Mouse (Mus musculus): ENCODE results near the gene Gid4.

Gene Gid4

DNA sequence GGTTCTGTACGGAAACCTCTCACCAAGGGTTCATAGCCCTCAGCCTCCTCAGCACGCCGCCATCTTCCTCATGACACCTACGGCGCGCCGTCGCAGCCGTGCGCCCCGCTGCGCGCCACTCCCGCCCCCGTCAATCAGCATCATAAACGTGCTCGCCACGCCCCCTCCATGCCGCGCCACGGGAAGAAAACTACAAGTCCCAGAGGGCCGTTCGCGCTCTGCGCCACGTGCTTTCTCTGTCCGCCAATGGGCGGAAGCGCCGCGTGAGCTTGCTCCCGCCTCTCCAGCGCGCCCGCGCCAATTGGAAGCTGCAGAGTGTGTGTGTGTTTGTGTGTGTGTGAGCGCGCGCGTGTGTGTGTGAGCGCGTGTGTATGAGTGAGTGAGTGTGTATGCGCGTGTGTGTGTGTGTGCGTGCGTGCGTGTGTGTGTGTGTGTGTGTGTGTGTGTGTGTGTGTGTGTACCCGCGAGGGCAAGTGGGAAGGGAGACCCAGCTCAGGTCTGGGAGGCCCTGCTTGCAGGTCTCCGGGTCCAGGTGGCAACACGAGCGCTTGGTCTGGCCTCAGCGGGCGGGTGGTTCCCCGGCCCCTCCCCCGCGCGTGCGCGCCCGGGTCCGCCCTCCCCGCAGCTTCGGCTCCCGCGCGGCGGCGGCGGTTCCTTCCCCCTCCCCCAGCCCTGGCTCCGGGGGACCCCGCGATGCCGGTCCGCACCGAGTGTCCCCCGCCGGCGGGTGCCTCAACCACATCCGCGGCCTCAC lies at the start of gene Gid4:
Gid4 (plus strand) TSS at position 183 of the 754 bp plus-strand sequence.
- peak; percentile 98 for DNase-seq

DNA sequence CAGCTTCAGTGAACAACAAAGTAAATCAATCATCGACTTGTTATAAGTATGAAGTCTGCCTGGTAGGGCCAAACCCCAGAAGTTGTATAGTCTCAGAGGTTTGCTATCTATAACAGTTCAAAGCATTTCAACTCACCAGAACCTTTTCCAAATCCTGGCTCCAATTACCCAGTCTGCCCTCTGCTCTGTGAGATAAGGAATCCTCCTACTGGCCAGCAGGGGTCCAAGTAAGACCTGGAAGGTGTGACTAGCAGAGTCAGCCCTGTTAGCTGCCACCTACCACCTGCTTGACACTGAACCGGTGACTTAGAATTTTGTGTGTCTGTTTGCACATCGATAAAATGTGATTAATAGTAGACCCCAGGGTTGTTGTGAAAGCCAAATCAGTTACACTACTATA lies 49.7 kb upstream of the Gid4 start:
- DNase-seq = no peak

DNA sequence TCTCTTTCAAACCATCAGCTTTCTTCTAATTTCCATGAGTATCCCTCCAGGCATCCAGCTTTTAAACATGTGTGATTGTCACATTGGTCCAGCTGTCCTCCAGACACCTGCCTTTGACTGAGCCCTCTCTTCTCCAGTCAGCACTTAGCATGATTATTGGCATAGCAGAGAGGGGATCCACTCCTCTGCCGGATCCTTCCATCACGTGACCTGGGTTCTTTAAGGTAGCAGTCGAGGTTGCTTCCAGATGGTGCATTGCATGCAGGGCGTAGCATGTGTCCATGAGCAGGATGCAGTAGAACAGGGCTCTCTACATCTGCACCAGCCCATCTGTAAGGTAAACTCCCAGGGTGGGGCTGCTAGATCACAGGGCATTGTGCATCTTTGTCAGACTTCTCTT lies 48.0 kb upstream of the Gid4 start:
- DNase-seq = no peak

DNA sequence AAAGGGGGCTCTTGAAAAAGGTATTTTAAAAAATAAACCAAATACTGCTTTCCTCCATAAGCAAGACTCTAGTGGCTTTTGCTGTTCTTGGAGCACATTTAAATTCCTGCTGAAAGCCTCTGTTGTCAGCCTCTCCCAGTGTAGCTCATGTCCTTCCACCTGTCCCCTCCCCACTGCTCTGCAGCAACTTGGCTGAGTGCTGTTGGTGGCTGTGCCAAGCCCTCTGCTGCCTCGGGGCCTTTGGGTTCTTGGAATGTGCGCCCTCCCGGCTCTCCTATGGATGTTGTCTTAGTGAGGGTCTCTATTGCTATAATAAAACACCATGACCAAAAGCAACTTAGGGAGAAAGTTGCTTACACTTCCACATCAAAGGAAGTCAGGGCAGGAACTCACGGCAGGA lies 47.5 kb upstream of the Gid4 start:
- DNase-seq = no peak

DNA sequence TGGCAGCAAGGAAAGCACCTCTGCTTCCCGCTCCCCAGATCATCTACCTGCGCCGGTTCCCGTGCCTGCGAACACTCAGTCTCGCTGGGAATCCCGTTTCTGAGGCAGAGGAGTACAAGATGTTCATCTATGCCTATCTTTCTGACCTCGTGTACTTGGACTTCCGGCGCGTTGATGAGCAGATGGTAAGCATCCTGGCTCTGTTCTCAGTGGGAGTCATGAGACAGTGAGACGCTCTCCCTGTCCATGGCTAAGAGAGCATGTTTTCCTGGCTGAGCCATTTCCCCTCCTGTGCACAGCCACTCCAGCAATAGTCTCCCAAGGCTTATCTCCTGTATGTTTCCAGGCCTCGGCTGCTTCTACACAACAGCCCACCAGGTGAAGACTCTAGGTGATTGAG lies 46.5 kb upstream of the Gid4 start:
- no peak for DNase-seq

DNA sequence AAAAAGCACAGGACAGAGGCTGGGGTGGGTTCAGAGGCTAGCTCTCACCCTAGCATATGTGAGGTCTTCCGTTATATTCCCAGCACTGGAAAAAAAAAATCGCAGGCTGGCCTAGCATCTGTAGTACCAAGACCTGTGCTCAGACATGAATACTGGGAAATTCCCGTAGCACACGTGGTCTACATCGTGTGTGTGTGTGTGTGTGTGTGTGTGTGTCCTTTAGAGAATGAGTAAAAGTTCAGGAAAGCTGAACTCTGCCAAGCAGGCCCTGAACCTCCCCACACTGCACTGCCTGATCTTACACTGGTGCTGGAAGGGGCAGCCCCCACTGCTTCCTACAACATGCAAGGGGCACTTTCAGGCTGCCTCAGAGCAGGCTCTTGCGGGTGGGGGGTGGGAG lies 42.5 kb upstream of the Gid4 start:
- no peak for DNase-seq

DNA sequence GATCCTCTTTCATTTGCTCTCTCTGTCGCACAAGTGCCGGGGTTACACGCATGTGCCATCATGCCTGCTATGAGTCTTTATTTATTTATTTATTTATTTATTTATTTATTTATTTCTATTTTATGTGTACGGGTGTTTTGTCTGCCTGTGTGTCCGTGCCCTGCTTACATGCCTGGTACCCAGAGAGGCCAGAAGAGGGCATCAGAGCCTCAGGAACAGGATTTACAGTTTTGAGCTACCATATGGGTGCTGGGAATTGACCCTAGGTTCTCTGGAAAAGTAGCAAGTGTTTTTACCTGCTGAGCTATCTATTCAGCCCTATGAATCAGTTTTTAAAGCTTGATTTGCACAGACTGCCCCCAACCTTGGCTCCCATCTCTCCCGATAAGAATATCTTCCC lies 33.4 kb upstream of the Gid4 start:
- no peak for DNase-seq

DNA sequence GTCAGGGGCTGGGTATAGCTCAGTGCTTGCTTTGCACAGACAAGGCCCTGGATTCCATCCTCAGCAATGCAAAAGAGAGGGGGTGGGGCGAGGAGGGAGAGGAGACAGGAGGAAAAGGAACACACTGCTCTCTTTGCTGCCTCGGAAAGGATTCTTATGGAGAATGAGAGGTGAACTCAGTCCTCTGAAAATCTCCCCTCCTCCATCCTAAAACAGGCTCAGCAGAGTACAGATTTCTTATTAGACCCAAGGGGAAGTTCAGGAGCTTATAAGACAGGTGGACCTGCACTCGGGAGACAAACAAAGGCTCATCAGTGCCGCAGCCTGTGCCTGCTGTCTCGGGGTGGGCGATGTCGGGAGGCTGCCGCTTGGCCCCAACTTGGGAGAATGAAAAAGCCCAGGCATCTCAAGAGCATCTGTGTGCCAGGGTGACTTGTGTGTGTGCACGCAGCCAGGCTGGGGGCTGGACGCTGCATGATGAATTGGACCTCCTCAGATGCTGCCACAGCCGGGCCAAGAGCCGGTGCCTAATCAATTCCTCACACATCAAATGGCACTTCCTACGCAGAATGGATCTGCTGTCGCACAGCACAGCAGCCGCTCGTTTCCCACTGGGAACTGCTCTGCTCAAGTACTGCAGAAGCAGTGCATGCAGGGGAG lies 32.1 kb upstream of the Gid4 start:
- no peak for DNase-seq

DNA sequence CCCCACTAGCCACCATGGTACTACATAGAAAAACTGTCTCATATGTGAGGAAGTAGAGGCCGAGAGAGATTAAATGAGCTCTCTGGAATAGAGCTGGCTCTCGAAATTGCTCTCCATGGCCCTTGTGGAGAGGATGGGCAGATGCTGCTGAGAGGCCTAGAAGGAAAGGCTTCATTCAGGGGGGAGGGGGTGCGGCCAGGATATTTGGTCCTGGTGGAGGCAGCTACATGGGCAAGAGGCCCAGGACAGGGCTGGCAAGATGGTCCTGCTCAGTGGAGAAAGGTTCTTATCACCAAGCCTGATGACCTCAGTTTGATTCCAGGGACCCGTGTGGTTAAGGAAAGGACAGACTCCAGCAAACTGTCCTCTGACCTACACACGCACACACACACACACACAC lies 31.0 kb upstream of the Gid4 start:
- DNase-seq = no peak

DNA sequence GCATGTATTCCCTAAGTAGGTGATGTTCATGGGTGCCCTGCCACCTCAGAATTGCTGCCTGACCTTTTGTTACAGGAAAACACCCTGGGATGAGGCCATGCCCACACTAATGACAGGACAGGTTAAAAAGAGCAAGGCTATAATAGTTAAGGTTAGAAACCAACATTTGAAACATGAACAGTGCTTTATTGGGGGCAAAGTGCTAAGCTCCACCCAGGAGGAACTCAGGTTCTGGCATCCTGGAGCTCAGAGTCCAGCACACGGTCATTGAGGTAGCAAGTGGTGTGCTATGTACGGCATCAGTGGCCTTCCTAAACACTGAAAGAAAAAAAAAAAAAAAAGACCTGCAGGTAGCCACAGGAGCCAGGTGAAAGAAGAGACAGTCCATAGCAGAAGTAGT lies 29.0 kb upstream of the Gid4 start:
- no peak for DNase-seq

DNA sequence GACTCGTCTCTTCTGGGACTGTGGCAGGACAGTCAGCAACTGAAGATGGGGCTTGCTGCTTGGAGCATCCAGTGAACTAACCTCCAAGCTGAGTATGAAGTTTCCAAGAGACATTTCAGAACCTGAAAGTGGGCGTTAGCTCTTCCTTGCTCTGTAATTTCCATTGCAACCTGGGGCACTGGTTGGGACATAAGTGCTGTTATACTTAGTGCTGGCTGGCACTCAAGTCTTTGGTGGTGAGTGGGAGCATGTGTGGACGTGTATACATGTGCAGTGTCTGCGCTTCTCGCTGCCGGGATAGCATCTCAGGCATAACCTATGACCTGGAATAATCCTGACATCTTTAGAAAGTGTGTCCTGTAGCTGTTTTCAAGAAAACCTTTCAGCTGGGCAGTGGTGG lies 25.6 kb upstream of the Gid4 start:
- DNase-seq = no peak

DNA sequence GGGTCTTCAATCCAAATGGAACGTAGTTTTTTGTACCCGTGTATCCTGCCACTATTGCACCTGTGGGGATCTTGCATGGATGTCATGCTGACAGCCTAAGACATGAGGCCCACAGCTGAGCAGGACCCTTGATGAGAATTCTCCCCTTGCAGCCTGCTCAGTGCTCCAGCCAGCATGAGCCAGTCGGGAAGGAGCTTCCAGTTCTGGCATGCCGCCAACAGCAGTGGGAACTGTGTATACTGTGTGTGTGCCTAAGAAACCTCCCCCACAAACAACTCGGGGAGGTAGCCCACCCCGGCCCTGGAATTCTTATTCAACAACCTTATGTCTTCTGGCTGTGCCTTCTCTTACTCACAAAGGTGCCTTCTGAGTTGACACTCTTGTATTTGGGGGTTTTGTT lies 20.4 kb upstream of the Gid4 start:
- DNase-seq = no peak

DNA sequence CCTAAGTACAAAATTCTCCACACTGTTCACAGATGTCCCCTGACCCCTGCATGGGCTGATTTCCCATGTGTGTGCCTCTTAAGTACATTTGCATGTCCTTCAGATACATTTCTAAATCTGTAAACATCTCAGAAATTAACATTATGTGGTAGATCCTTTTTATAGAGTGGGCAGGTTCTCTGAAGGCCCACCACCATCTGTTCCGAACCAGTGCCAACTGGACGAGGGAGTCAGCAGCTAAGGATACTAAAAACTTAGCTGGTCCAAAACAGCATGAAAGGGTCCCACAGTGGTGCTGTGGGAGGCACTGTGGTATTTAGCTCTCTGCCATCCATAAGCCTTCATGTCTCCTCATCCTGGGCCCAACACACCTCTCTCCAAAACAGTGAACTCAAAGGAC lies 19.8 kb upstream of the Gid4 start:
- DNase-seq = no peak

DNA sequence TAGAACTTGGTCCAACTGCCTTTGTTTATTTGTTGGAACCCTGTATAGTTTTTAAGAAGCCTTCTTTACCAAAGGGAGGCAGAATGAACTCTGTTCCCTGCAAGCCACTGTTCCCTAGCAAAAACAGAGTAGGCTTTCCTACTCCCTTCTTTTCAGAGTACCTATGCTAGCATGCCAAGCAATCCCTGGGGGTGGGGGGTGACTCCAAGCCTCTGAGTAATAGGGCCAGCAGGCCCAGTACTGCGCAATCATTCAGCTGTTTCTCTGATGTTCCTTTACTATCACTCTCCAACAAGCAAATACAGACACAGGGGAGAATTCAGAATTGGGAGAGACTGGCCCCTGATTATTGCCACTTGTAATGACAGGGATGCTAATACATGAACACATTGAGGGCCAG lies 10.3 kb upstream of the Gid4 start:
- no peak for DNase-seq

DNA sequence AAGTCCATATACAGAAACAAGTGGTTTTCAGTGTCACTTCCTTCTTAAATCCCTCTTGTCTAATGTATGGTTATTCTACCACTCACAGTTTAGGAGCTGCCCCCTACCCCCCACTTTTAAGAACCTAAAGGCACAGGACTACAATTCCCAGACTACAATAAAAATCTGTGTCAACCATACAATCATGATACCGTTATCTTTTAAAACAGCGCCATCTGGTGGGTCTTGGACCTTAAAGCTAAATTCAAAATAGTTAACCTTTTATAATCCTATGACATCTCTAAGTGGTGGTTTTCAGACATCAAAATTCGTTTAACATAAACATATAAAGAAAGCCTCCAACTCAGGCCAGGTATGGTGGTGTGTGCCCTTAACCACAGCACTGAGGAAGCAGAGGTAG lies 4.8 kb upstream of the Gid4 start:
- no peak for DNase-seq

DNA sequence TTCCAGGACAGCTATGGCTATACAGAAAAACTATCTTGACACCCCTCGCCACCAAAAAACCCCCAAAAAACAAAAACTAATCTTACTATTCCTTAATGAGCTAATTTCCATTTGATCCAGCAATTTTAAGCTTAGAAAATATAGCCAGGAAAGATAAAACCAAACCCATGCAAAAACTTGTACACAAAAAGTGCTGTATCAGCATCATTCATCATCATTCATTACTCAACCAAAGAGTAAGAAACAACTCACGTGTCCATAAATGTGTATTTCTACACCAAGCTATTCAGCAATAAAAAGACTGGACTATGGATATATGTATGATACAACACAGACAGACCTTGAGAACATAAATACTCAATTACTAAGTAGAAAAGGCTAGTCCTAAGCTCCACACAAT lies 4.0 kb upstream of the Gid4 start:
- no peak for DNase-seq

DNA sequence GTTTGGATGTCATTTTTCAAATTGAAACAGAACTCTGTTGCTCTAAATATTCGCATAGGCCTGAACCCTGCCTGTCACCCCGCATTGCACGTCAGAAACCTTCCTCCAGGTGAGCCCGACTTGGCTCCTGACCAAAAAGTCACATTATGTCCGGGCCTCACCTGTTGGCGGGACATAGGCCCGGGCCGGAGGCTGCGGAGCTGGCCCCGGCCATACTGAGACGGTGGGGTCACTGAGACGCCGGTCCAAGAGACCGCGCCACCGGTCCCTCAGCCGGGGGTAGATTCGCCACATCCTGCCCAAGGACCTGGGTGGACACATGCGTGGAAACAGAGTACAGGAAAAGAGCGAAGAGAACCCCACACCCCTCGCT lies 369 bp upstream of the Gid4 start:
- no peak for DNase-seq

DNA sequence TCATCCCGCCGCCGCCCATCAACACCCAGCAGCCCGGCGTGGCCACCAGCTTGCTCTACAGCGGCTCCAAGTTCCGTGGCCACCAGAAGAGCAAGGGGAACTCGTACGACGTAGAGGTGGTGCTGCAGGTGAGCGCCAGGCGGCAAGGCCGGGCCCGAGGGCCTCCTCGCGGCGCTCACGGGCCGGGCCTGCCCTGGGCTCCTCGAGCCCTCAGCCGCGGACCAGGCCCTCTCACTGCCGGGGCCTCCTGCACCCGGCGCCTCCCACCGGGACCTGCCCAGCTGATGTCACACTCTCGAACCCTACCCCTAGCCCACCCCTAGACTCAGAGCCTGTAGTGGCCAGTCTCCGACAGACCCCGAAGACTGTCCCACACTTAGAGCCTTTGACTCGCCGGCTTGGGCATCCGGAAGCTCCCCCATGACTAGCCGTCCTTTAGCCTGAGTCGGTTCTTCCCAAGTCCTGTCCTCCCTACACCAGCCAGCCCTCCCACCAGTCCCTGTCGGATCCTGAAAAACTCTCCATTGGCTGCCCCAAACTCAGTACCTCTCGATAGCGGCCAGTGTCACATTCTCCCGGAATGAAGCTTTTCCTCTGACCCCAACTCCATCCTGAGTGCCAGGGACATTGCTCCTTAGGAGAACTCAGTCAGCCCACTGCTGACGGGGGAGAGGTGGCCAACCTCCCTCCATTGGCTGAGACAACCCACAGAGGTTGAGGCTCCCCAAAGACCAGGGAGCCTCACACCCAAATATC lies 950 bp downstream of the Gid4 start, which contains the start of gene Atpaf2:
Atpaf2 (minus strand) TSS at position 741 of the 756 bp plus-strand sequence.
- peak; percentile 10 to 37 for DNase-seq

DNA sequence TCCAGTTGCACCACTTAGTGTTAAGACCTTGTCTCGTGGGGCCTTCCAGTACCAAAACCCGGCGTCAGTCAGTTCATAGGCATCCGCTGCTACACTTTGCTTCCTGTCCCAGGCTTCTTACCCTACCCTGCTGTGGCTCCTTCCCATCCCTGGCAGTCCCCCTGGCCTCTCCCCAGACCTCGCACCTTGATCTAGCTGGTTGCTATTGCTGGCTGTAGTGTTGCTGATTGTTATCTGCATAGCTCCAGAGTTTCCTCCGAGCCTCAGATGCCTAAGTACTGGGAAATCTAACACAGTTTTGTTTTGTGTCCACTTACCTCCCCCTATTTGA lies 1.5 kb downstream of the Gid4 start:
- peak; percentile 5 to 19 for DNase-seq

DNA sequence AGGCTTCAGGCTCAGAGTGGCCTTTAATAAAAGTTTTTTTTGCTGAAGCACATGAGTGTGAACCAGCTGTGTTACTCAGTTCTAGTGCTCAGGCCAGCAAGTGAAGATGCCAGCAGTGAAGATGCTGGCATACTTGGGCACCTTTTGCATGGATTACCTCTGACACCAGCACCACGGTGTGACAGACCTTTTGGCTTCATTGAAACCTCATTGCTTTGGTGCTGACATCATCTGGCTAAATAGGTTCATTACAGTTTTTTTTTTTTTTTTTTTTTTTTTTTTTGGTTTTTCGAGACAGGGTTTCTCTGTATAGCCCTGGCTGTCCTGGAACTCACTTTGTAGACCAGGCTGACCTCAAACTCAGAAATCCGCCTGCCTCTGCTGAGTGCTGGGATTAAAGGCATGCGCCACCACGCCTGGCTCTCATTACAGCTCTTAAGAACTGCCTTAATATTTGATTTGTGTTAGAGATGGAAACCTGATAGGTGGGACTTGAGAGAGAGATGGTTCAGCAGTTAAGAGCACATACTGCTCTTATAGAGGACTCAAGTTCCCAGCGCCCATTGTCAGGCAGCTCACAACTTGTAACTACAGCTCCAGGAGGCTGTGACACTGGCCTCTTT lies 5.2 kb downstream of the Gid4 start:
- no peak for DNase-seq

DNA sequence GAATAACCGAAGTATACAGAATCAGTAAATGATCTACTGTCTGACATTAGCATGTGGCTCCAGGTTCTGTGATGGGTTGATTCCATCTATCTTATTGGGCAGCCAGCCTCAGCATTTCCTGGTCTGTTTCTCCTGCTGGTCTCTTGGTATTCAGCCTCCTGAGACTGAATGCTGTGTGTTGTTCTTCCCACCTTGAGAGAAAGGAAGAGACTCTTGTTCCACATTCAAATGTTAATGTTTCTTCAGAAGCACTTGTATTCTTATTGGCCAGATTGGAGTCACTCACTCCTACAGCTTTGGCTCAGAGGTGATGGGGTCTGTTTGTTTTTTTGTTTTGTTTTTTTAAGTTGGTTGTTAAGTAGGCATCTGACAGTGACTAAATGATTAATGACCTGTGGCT lies 6.1 kb downstream of the Gid4 start:
- DNase-seq = no peak

DNA sequence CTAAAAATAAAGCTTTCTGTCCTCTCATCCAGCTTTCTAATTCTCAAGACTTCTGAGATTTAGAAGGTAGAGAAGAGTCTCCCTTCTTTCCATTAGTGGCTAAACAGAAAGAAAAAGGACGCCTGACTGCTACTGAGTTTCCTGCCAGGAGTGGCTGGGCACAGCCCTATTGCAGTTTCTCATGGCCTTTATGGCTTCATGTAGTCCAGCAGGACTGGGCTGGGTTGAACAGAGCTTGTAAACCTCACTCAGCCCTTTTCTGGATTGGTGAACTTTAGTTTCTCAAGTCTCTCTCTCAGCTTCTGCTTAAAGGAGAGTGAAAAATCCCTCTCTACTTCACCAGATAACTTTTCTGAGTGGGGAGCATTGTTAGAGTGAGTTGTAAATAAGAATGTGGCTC lies 9.5 kb downstream of the Gid4 start:
- no peak for DNase-seq

DNA sequence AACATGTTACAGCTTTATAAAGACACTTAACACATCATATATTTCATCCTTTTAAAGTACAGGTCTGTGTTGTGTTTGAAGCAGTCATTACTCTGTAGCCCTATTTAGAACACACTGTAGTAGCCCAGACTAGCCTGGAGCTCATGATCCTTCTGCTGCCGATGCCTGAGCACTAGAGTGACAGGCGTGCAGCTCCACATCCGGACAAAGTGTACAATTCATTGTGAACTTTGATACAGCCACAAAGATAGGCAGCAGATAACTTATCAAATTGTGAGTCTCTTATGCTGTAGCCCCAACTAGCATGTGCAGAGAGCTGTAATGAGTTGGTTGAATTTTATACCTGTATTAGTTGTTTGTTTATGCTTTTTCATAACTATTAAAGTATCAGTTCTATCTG lies 10.7 kb downstream of the Gid4 start:
- DNase-seq = no peak

DNA sequence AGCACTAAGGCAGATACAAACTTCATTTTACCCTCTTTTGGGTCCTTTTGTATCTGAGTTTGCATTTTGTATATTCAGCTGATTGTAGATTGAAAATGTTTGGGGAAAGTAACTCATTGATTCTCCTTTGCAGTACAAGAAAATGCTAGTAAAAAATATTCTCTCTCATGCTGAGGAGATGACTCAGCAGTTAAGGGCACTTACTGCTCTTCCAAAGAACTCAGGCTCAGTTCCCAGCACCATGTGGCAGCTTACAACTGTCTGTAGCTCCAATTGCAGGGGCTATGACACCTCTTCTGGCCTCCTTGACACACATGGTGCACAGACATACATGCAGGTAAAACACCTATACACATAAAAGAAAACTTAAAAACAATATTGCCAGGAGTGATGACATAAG lies 16.6 kb downstream of the Gid4 start:
- DNase-seq = no peak
